Mouse (Mus musculus) gastrocnemius, adult 18-20 months (tissue): Measurements from ENCODE around the gene Agtpbp1. TPM values are rescaled to one million over a fixed set of nuclear protein-coding genes. Genes with fewer than 3 reads are reported as not detected.

ENCODE experiments used
- DNase-seq: peaks from one replicate; pipeline ENCODE4 v3.0.0; 2021; ENCODE audit warnings: low spot score
- total RNA-seq, 2 experiments: library from RNA; stranded (reverse); gene quantifications; 2 replicates each; pipeline ENCODE4 v1.2.3; 2021

Gene Agtpbp1
- total RNA-seq, 2 experiments from 2014 or later = 63.3 to 69.8 TPM

GRCm38 (mm10) chr13:59535746-59536145, 49.3 kb downstream of the Agtpbp1 start:
- no peak for DNase-seq

GRCm38 (mm10) chr13:59534301-59534700, 50.7 kb downstream of the Agtpbp1 start:
- DNase-seq = no peak

GRCm38 (mm10) chr13:59533331-59533730, 51.7 kb downstream of the Agtpbp1 start:
- DNase-seq = no peak

- no peak for DNase-seq
These were observed 53.8 kb downstream of the Agtpbp1 start for GRCm38 (mm10) chr13:59531203-59531602.

- DNase-seq = no peak
These were observed 54.5 kb downstream of the Agtpbp1 start for GRCm38 (mm10) chr13:59530491-59530890.

GRCm38 (mm10) chr13:59521271-59522064, 63.6 kb downstream of the Agtpbp1 start:
- no peak for DNase-seq

DNA sequence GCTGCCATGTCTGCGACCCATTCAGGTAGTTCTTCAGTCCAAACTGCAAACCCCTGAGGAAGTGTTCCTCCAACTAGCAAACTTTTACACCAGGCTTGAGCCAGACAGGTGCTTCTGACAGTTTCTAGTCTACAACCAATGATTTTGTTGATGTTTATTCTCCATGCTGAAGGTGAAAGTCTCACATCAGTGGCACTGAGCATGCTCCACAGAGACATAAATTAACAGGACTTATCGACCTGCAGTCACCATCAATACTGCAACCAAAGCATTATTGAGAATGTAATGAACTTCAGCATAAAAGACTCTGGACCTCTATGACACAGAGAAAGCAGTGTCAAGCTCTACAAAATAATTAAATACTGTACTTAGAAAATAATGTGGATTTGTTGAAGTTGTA, 64.2 kb downstream of the Agtpbp1 start:
- DNase-seq = no peak

- no peak for DNase-seq
These were observed 65.5 kb downstream of the Agtpbp1 start for GRCm38 (mm10) chr13:59519479-59519878.

DNA sequence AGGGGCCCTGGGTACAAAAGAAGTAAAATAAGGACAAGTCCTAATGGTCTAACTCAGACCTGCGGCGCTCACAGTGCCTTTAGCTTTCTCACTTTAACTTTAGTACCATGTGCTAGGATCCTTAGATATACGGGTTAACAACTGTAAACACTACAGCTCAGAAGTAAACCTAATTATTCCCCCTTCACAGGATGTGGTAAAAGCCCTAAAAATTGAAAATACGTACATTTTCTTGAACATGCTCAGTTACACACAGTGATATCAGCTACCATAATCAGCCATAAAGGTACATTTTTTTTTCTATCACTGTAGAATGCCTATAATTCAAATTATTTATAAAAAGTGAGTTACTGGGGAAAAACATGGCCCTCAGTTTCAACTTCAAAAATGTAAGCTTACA, 67.0 kb downstream of the Agtpbp1 start:
- DNase-seq = no peak

GRCm38 (mm10) chr13:59515074-59515473, 70.0 kb downstream of the Agtpbp1 start:
- DNase-seq = peak; percentile 48

DNA sequence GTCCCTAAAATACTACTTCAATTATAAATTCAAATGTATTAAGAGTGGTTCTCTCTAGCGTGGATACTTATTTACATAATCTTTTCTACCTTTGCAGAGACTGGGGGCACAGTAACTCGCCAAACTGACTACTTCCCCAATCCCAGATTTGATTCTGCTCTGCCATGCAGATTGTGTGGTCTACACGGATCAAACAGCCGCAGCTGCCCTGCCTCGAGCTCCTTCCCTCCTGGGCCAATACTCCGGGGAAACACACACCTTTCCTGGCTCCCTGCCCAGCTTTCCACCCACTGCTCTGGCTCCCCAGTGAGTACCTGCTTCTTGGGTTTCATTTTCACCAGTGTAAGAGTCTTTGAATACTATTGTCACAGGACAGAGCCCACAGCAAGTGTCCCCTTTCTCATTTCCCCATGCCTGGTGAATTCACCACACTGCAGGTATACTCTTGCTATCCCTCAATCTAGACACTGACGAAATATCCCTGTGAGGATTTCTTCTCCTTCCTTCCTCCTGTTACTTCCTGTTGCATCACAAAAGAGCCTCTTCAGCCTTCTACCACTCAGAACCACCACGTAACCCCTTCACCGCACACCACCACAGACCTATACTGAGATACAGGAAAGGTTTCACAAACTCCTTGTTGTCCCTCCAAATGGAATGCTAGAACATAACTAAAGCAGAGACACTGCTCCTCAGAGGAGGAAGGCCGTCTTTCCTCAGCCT, 75.2 kb downstream of the Agtpbp1 start:
- no peak for DNase-seq

GRCm38 (mm10) chr13:59508584-59508983, 76.4 kb downstream of the Agtpbp1 start:
- DNase-seq = no peak

- no peak for DNase-seq
These were observed 78.6 kb downstream of the Agtpbp1 start for GRCm38 (mm10) chr13:59506450-59506849.

DNA sequence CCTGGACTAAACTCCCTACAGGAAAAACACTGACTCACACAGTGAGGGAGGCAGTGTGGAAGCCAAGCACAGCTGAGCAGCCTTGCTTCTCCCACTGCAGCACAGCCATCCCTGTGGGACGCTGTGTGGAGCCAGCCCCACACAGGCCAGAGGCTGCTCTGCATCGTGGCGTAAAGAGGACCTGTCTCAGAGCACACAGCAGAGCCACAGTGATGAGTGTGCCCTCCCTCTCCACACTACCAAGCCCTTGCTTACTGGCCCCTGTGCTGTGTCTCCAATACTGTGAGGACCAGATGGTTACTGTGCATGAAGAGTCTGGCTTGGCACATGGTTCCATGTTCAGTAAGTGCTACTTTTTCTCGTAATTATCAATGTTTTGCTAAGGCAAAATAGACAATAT, 79.2 kb downstream of the Agtpbp1 start:
- DNase-seq = no peak

DNA sequence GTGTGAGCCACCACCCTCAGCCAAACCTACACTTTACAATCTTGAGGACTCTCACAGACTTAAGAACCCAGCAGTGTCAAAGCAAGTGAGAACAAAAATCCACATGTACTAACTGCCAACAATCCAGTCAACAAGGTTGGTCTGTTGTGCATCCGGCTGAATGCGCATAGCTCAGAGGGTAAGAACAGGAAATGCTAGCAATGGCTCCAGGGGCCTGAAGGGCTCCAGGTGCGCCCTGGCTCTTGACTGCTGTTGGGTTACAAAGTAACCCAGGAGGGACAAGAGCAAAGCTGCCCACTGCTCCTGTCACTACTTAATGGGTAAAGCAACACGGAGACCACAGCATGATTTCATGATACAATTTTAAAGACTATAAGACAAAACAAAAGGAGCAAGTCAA, 81.4 kb downstream of the Agtpbp1 start:
- no peak for DNase-seq

DNA sequence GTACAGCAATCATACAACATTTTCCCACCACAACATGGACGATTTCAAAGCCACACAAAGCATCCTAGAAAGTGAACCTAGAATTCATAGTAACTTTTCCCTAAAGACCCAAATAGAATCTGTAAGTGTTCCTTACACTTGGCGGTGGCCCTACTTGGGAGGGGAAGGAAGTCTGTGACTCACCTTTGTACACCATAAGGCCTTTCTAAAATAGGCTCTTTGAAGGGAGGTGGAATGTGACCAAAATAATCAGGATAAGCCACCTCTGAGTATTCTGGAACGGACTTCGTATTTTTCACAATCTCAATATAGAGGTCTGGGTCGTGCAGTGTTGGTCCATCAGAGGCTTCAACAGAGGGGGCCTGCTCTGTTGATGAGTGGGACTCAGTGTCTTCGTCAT, 85.2 kb downstream of the Agtpbp1 start:
- no peak for DNase-seq

DNA sequence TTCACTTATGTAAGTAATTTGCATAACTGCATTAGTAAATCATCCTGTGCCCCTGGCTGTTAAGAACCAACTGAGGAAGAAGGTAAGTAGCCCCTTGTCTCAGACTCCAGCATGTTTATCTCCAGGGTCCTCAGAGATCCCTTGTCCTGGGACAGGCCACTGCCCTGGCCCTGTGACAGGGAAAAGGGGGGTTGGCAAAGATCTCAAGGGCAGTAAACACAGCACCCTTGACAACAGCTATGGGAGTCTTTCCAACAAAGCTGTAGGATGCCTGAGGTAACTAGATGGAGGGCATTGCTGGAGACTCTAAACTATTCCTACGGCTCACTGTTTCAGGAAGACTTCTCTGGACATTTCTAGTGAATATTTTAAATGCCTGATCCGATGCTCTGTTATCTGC, 85.7 kb downstream of the Agtpbp1 start:
- no peak for DNase-seq

- no peak for DNase-seq
These were observed 86.8 kb downstream of the Agtpbp1 start for GRCm38 (mm10) chr13:59498191-59498590.

GRCm38 (mm10) chr13:59495839-59496238, 89.2 kb downstream of the Agtpbp1 start:
- no peak for DNase-seq

GRCm38 (mm10) chr13:59494619-59495262, 90.3 kb downstream of the Agtpbp1 start:
- no peak for DNase-seq

DNA sequence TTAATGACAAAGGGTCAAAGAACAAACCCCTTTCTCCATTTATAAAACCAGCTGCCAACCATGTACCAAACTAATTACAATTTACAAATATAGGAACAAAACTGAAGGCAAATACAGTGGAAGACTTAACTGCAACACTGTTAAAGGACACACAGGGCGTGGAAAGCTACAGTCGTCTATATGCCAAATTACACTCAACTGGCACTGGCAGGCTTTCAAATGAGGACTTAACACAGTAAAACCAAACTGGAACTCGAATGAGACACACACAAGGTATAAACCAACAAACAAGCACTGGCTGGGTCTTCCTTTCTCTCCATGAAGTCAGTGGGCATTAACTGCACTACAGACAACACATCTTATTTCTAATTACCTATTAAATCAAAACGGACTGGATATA, 94.3 kb downstream of the Agtpbp1 start:
- DNase-seq = no peak

DNA sequence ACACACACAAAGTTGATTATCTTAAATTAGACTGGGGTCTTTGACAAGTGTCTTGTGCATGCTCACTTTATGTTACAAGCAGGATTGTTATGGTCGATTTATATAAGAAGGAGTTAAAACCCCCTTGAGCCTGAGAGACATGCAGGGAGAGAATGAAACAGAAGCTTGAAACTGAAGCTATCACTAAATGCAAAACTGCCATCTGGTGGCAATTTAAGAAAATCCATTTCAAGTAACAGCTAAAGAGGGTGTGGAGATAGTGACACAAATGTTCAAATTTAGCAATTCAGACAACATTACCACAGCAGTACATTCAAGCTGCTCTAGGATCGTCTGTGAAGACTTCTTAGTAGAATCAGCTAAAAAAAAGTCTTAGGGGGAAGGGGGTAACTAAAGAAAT, 95.9 kb downstream of the Agtpbp1 start:
- no peak for DNase-seq
